ENCODE assay signal across 11 mouse cellular contexts in genomic region chr6:66480207-66480606, GRCm38 (mm10). TPM values are rescaled to one million over a fixed set of nuclear protein-coding genes. Genes with fewer than 3 reads are reported as not detected.
A peak's percentile ranks its signal among the peaks of the same experiment; 100 is the strongest.
DNase-seq lines count a peak whose midpoint lies in the region; ATAC-seq and TF ChIP-seq lines count a peak whose summit lies in the region.
"Had no signal": no experiment of that assay in that cellular context is flagged by ENCODE, and none has a peak within 500 bp of the region (broad histone marks: within the 10 kb centered on the region; RNA-seq: fewer than 3 reads in every experiment).

No protein-coding gene starts in this region.

- no peak for ATAC-seq in forebrain, postnatal 0 days
- no peak for ATAC-seq in forebrain, embryonic 13.5 days
- no peak for ATAC-seq in midbrain, embryonic 14.5 days (ENCODE audit: low FRiP score, low TSS enrichment)
- no peak for ATAC-seq in embryonic facial prominence, embryonic 11.5 days (replicated peaks; ENCODE audit: insufficient number of reproducible peaks, low FRiP score, low TSS enrichment, low read depth)

- no peaks in the 10 kb centered on the region for H3K4me1 ChIP-seq in forebrain, postnatal 0 days (ENCODE audit: insufficient read depth)
- H3K4me1 ChIP-seq in forebrain, embryonic 13.5 days: no peaks in the 10 kb centered on the region
- H3K4me1 ChIP-seq in midbrain, embryonic 14.5 days (ENCODE audit: control insufficient read depth, insufficient read depth, low read length): no peaks in the 10 kb centered on the region
- H3K4me1 ChIP-seq in midbrain, embryonic 10.5 days: no peaks in the 10 kb centered on the region
- H3K4me1 ChIP-seq in embryonic facial prominence, embryonic 11.5 days (ENCODE audit: control insufficient read depth, insufficient read depth, low read length): no peaks in the 10 kb centered on the region
- H3K4me1 ChIP-seq: megakaryocyte, embryonic 14.5 days had no signal

- DNase-seq in forebrain, postnatal 0 days: no peak
- DNase-seq in midbrain, embryonic 14.5 days: peak; percentile 8
- DNase-seq in midbrain, embryonic 10.5 days (ENCODE audit: low spot score): no peak
- peak; percentile 54 for DNase-seq in embryonic facial prominence, embryonic 11.5 days (ENCODE audit: low spot score)
- DNase-seq in thymus, postnatal 14 days: peak; percentile 50
- DNase-seq in right cerebral cortex, postnatal 25 days: no peak
- no peak for DNase-seq in gastrocnemius, adult 18-20 months (ENCODE audit: low spot score)
- DNase-seq: heart, postnatal 10 days had no signal

- WGBS in forebrain, postnatal 0 days: 70% methylated on average over 2 of the region's 2 CpGs
- WGBS in forebrain, embryonic 13.5 days: 56% methylated on average over 2 of the region's 2 CpGs
- 67% methylated on average over 2 of the region's 2 CpGs for WGBS in midbrain, embryonic 14.5 days
- 71% methylated on average over 2 of the region's 2 CpGs for WGBS in midbrain, embryonic 10.5 days
- 63% methylated on average over 2 of the region's 2 CpGs for WGBS in embryonic facial prominence, embryonic 11.5 days

- no peaks in the 10 kb centered on the region for H3K27me3 ChIP-seq in forebrain, postnatal 0 days (ENCODE audit: insufficient read depth, low read length)
- H3K27me3 ChIP-seq in forebrain, embryonic 13.5 days: no peaks in the 10 kb centered on the region
- no peaks in the 10 kb centered on the region for H3K27me3 ChIP-seq in midbrain, embryonic 14.5 days (ENCODE audit: control insufficient read depth, insufficient read depth, low read length)
- no peaks in the 10 kb centered on the region for H3K27me3 ChIP-seq in midbrain, embryonic 10.5 days (ENCODE audit: low read depth, poor library complexity, severe bottlenecking)
- H3K27me3 ChIP-seq in embryonic facial prominence, embryonic 11.5 days (ENCODE audit: control insufficient read depth, insufficient read depth, low read length): no peaks in the 10 kb centered on the region
- H3K27me3 ChIP-seq: megakaryocyte, embryonic 14.5 days had no signal

- no peak overlapping the region for H3K27ac ChIP-seq in forebrain, postnatal 0 days (ENCODE audit: low read depth, low read length)
- H3K27ac ChIP-seq in forebrain, embryonic 13.5 days: no peak overlapping the region
- H3K27ac ChIP-seq in midbrain, embryonic 14.5 days (replicated peaks; ENCODE audit: low read depth, low read length): no peak overlapping the region
- no peak overlapping the region for H3K27ac ChIP-seq in midbrain, embryonic 10.5 days (replicated peaks)
- no peak overlapping the region for H3K27ac ChIP-seq in embryonic facial prominence, embryonic 11.5 days (replicated peaks; ENCODE audit: low read depth, low read length)

- H3K4me2 ChIP-seq in forebrain, postnatal 0 days (ENCODE audit: low read depth): no peak overlapping the region
- no peak overlapping the region for H3K4me2 ChIP-seq in forebrain, embryonic 13.5 days
- no peak overlapping the region for H3K4me2 ChIP-seq in midbrain, embryonic 14.5 days (ENCODE audit: low read length)
- no peak overlapping the region for H3K4me2 ChIP-seq in embryonic facial prominence, embryonic 11.5 days (ENCODE audit: low read depth, low read length)

- H3K9me3 ChIP-seq in forebrain, postnatal 0 days (ENCODE audit: low read length): no peaks in the 10 kb centered on the region
- no peaks in the 10 kb centered on the region for H3K9me3 ChIP-seq in forebrain, embryonic 13.5 days (replicated peaks)
- H3K9me3 ChIP-seq in midbrain, embryonic 14.5 days (ENCODE audit: control insufficient read depth, low read length): no peaks in the 10 kb centered on the region
- no peaks in the 10 kb centered on the region for H3K9me3 ChIP-seq in midbrain, embryonic 10.5 days (replicated peaks)
- H3K9me3 ChIP-seq in embryonic facial prominence, embryonic 11.5 days (replicated peaks; ENCODE audit: control insufficient read depth, low read length): no peaks in the 10 kb centered on the region
- H3K9me3 ChIP-seq: megakaryocyte, embryonic 14.5 days had no signal

- no peak overlapping the region for H3K4me3 ChIP-seq in forebrain, postnatal 0 days (ENCODE audit: low read depth, low read length)
- no peak overlapping the region for H3K4me3 ChIP-seq in forebrain, embryonic 13.5 days
- H3K4me3 ChIP-seq in midbrain, embryonic 14.5 days (replicated peaks; ENCODE audit: low read depth, low read length): no peak overlapping the region
- no peak overlapping the region for H3K4me3 ChIP-seq in midbrain, embryonic 10.5 days
- no peak overlapping the region for H3K4me3 ChIP-seq in embryonic facial prominence, embryonic 11.5 days (ENCODE audit: low read depth, low read length)
- H3K4me3 ChIP-seq: erythroblast, embryonic 14.5 days; megakaryocyte, embryonic 14.5 days had no signal

- no peaks in the 10 kb centered on the region for H3K36me3 ChIP-seq in forebrain, postnatal 0 days (ENCODE audit: insufficient read depth)
- H3K36me3 ChIP-seq in forebrain, embryonic 13.5 days (ENCODE audit: poor library complexity, severe bottlenecking): no peaks in the 10 kb centered on the region
- H3K36me3 ChIP-seq in midbrain, embryonic 14.5 days (ENCODE audit: control insufficient read depth, insufficient read depth, low read length): no peaks in the 10 kb centered on the region
- H3K36me3 ChIP-seq in midbrain, embryonic 10.5 days: no peaks in the 10 kb centered on the region
- H3K36me3 ChIP-seq in embryonic facial prominence, embryonic 11.5 days (replicated peaks; ENCODE audit: control insufficient read depth, insufficient read depth, low read depth, low read length): no peaks in the 10 kb centered on the region

- peak; percentile 49 for TF ChIP-seq CTCF in forebrain, postnatal 0 days (IDR thresholded peaks at IDR 0.05; ENCODE audit: low read depth)

- H3K9ac ChIP-seq in forebrain, postnatal 0 days: no peak overlapping the region
- no peak overlapping the region for H3K9ac ChIP-seq in forebrain, embryonic 13.5 days
- H3K9ac ChIP-seq in midbrain, embryonic 14.5 days (replicated peaks; ENCODE audit: low read length): no peak overlapping the region
- H3K9ac ChIP-seq in embryonic facial prominence, embryonic 11.5 days (replicated peaks; ENCODE audit: low read length): no peak overlapping the region

RNA-seq across cellular contexts. Expression of gene Mad2l1, which starts 55.0 kb away (rescaled TPM):
- total RNA-seq in forebrain, postnatal 0 days (2014; rRNA removed): 6.2 and 8.2 TPM in 2 replicates
- polyA plus RNA-seq in forebrain, postnatal 0 days (2015; fragmentation: Nextera tagmentation; extraction: Ambion mirVana): 18.3 and 23.0 TPM in 2 replicates
- 87.0 and 91.5 TPM in 2 replicates for polyA plus RNA-seq in forebrain, embryonic 13.5 days (2015; fragmentation: Nextera tagmentation; extraction: Ambion mirVana)
- 14.8 and 28.0 TPM in 2 replicates for polyA plus RNA-seq in midbrain, embryonic 14.5 days (2014; fragmentation: Nextera tagmentation; extraction: Ambion mirVana)
- 139 and 158 TPM in 2 replicates for polyA plus RNA-seq in midbrain, embryonic 10.5 days (2016; fragmentation: Nextera tagmentation; extraction: Ambion mirVana)
- polyA plus RNA-seq in embryonic facial prominence, embryonic 11.5 days (2014; fragmentation: Nextera tagmentation; extraction: Ambion mirVana): 134 and 152 TPM in 2 replicates
- total RNA-seq in gastrocnemius, adult 18-20 months (2021): under 1 TPM; 0.81 to 0.91 TPM

Comparison
In these comparisons a context has a peak if more than half of its experiments do, and no peak if none do; other contexts are left out.
1. DNase-seq: peak in midbrain, embryonic 14.5 days (single experiment), embryonic facial prominence, embryonic 11.5 days (single experiment) and thymus, postnatal 14 days (single experiment); none in forebrain, postnatal 0 days (single experiment), midbrain, embryonic 10.5 days (single experiment), right cerebral cortex, postnatal 25 days (single experiment) and gastrocnemius, adult 18-20 months (single experiment).